Mouse (Mus musculus) G1E (cell line): Measurements from ENCODE around the gene Unc119.

ENCODE experiments used
- CTCF ChIP-seq: IDR thresholded peaks from 2 replicates; pipeline ENCODE4 v1.5.1; 2012; ENCODE audit warnings: low read depth, low read length, inconsistent platforms, mixed read lengths
- GATA1 ChIP-seq: IDR thresholded peaks from 2 replicates; pipeline ENCODE4 v1.6.1; 2012; ENCODE audit warnings: borderline replicate concordance, low read length, inconsistent platforms, mixed read lengths
- TAL1 ChIP-seq: conservative IDR thresholded peaks from 2 replicates; pipeline ENCODE4 v1.6.1; 2012; ENCODE audit warnings: low read depth, low read length, inconsistent platforms, mixed read lengths

GRCm38 (mm10) chr11:78396950-78397349 is 53.7 kb downstream of the Unc119 start:
- TF ChIP-seq CTCF (no peak), GATA1 (no peak), TAL1 (no peak)
